Mouse (Mus musculus): ENCODE measurements around the gene Myo10. TPM values are rescaled to one million over a fixed set of nuclear protein-coding genes. Genes with fewer than 3 reads are reported as not detected.
A peak's percentile ranks its signal among the peaks of the same experiment; 100 is the strongest.

The Myo10 gene
- polyA plus RNA-seq, 1 experiment from 2014 or later = 40.5 TPM

- Histone ChIP-seq H3K27me3 (no peaks in the 10 kb centered on the region), H3K4me3 (replicated peaks) (no peak overlapping the region), H3K9me3 (replicated peaks) (no peaks in the 10 kb centered on the region), H3K36me3 (peaks cover 7% of the 10 kb centered on the region), H3K4me2 (no peak overlapping the region), H3K4me1 (peaks cover 13% of the 10 kb centered on the region), H3K9ac (no peak overlapping the region), H3K27ac (no peak overlapping the region)
- 92% methylated on average over 6 of the region's 6 CpGs for WGBS
- no peak for ATAC-seq (replicated peaks; ENCODE audit: low FRiP score)
These were observed 74.3 kb downstream of the Myo10 start for GRCm38 (mm10) chr15:25696660-25697059.

GRCm38 (mm10) chr15:25699032-25699557, 76.8 kb downstream of the Myo10 start:
- H3K27ac ChIP-seq = no peak overlapping the region
- no peak for ATAC-seq (replicated peaks; ENCODE audit: low FRiP score)
- H3K4me2 ChIP-seq = no peak overlapping the region
- H3K4me3 ChIP-seq (replicated peaks) = no peak overlapping the region
- WGBS = 63% methylated on average over 4 of the region's 4 CpGs
- H3K4me1 ChIP-seq = no peaks in the 10 kb centered on the region
- no peaks in the 10 kb centered on the region for H3K27me3 ChIP-seq
- H3K9me3 ChIP-seq (replicated peaks) = no peaks in the 10 kb centered on the region
- peaks cover 25% of the 10 kb centered on the region for H3K36me3 ChIP-seq
- no peak overlapping the region for H3K9ac ChIP-seq

- ATAC-seq (replicated peaks; ENCODE audit: low FRiP score) = no peak
- Histone ChIP-seq H3K4me2 (no peak overlapping the region), H3K4me1 (peaks cover 3% of the 10 kb centered on the region; the same call in 1 of the 2 replicates), H3K27me3 (no peaks in the 10 kb centered on the region), H3K4me3 (replicated peaks) (no peak overlapping the region), H3K27ac (no peak overlapping the region), H3K36me3 (peaks cover 45% of the 10 kb centered on the region), H3K9me3 (replicated peaks) (no peaks in the 10 kb centered on the region), H3K9ac (no peak overlapping the region)
- WGBS = 98% methylated on average over 5 of the region's 5 CpGs
These were observed 80.3 kb downstream of the Myo10 start for GRCm38 (mm10) chr15:25702602-25703001.

GRCm38 (mm10) chr15:25704809-25705585, 82.7 kb downstream of the Myo10 start:
- Histone ChIP-seq H3K4me3 (replicated peaks) (no peak overlapping the region), H3K27ac (no peak overlapping the region), H3K27me3 (no peaks in the 10 kb centered on the region), H3K9ac (no peak overlapping the region), H3K4me2 (no peak overlapping the region), H3K4me1 (peaks cover 3% of the 10 kb centered on the region; the same call in 1 of the 2 replicates), H3K9me3 (replicated peaks) (no peaks in the 10 kb centered on the region), H3K36me3 (peaks cover 45% of the 10 kb centered on the region)
- no peak for ATAC-seq (replicated peaks; ENCODE audit: low FRiP score)
- 82% methylated on average over 11 of the region's 11 CpGs for WGBS

- H3K27ac ChIP-seq = no peak overlapping the region
- H3K36me3 ChIP-seq = peaks cover 38% of the 10 kb centered on the region
- H3K9me3 ChIP-seq (replicated peaks) = no peaks in the 10 kb centered on the region
- ATAC-seq (replicated peaks; ENCODE audit: low FRiP score) = no peak
- H3K9ac ChIP-seq = no peak overlapping the region
- no peak overlapping the region for H3K4me2 ChIP-seq
- 63% methylated on average over 19 of the region's 19 CpGs for WGBS
- no peak overlapping the region for H3K4me3 ChIP-seq (replicated peaks)
- H3K4me1 ChIP-seq = peaks cover 3% of the 10 kb centered on the region; the same call in 1 of the 2 replicates
- no peaks in the 10 kb centered on the region for H3K27me3 ChIP-seq
These were observed 84.7 kb downstream of the Myo10 start for GRCm38 (mm10) chr15:25706874-25707554.

- Histone ChIP-seq H3K36me3 (peaks cover 29% of the 10 kb centered on the region), H3K4me2 (no peak overlapping the region), H3K9me3 (replicated peaks) (no peaks in the 10 kb centered on the region), H3K27me3 (no peaks in the 10 kb centered on the region), H3K27ac (no peak overlapping the region), H3K9ac (no peak overlapping the region), H3K4me1 (peaks cover 3% of the 10 kb centered on the region; the same call in 1 of the 2 replicates), H3K4me3 (replicated peaks) (no peak overlapping the region)
- WGBS = 84% methylated on average over 1 of the region's 1 CpGs
- ATAC-seq (replicated peaks; ENCODE audit: low FRiP score) = no peak
These were observed 85.6 kb downstream of the Myo10 start for GRCm38 (mm10) chr15:25707891-25708290.

GRCm38 (mm10) chr15:25710876-25711275, 88.6 kb downstream of the Myo10 start:
- WGBS = 86% methylated on average over 10 of the region's 10 CpGs
- Histone ChIP-seq H3K27ac (no peak overlapping the region), H3K27me3 (no peaks in the 10 kb centered on the region), H3K9me3 (replicated peaks) (no peaks in the 10 kb centered on the region), H3K4me1 (peaks cover 26% of the 10 kb centered on the region), H3K4me2 (no peak overlapping the region), H3K9ac (no peak overlapping the region), H3K4me3 (replicated peaks) (no peak overlapping the region), H3K36me3 (peaks cover 22% of the 10 kb centered on the region)
- no peak for ATAC-seq (replicated peaks; ENCODE audit: low FRiP score)

GRCm38 (mm10) chr15:25712877-25713276, 90.6 kb downstream of the Myo10 start:
- peaks cover 17% of the 10 kb centered on the region for H3K36me3 ChIP-seq
- ATAC-seq (replicated peaks; ENCODE audit: low FRiP score) = no peak
- WGBS = 77% methylated on average over 4 of the region's 4 CpGs
- no peak overlapping the region for H3K4me2 ChIP-seq
- no peak overlapping the region for H3K4me3 ChIP-seq (replicated peaks)
- H3K4me1 ChIP-seq = peaks cover 33% of the 10 kb centered on the region
- H3K27ac ChIP-seq = no peak overlapping the region
- no peaks in the 10 kb centered on the region for H3K9me3 ChIP-seq (replicated peaks)
- no peaks in the 10 kb centered on the region for H3K27me3 ChIP-seq
- H3K9ac ChIP-seq = no peak overlapping the region

GRCm38 (mm10) chr15:25713587-25714361, 91.4 kb downstream of the Myo10 start:
- Histone ChIP-seq H3K9me3 (replicated peaks) (no peaks in the 10 kb centered on the region), H3K27ac (no peak overlapping the region), H3K36me3 (peaks cover 17% of the 10 kb centered on the region), H3K4me3 (replicated peaks) (no peak overlapping the region), H3K27me3 (no peaks in the 10 kb centered on the region), H3K9ac (no peak overlapping the region), H3K4me1 (peaks cover 33% of the 10 kb centered on the region), H3K4me2 (no peak overlapping the region)
- ATAC-seq (replicated peaks; ENCODE audit: low FRiP score) = peak; percentile 46; the same call in 1 of the 2 replicates
- 69% methylated on average over 38 of the region's 38 CpGs for WGBS

- no peak overlapping the region for H3K4me2 ChIP-seq
- H3K27ac ChIP-seq = peak overlapping the region; percentile 27
- no peak overlapping the region for H3K4me3 ChIP-seq (replicated peaks)
- 80% methylated on average over 10 of the region's 10 CpGs for WGBS
- H3K4me1 ChIP-seq = peaks cover 33% of the 10 kb centered on the region
- H3K9ac ChIP-seq = no peak overlapping the region
- ATAC-seq (replicated peaks; ENCODE audit: low FRiP score) = no peak; the same call in 1 of the 2 replicates
- peaks cover 23% of the 10 kb centered on the region for H3K36me3 ChIP-seq
- H3K27me3 ChIP-seq = no peaks in the 10 kb centered on the region
- no peaks in the 10 kb centered on the region for H3K9me3 ChIP-seq (replicated peaks)
These were observed 93.1 kb downstream of the Myo10 start for GRCm38 (mm10) chr15:25715218-25715995.

GRCm38 (mm10) chr15:25715996-25716395, 93.7 kb downstream of the Myo10 start:
- no peaks in the 10 kb centered on the region for H3K27me3 ChIP-seq
- no peak overlapping the region for H3K9ac ChIP-seq
- H3K27ac ChIP-seq = no peak overlapping the region
- 78% methylated on average over 11 of the region's 11 CpGs for WGBS
- no peaks in the 10 kb centered on the region for H3K9me3 ChIP-seq (replicated peaks)
- H3K36me3 ChIP-seq = peaks cover 24% of the 10 kb centered on the region
- H3K4me2 ChIP-seq = no peak overlapping the region
- no peak overlapping the region for H3K4me3 ChIP-seq (replicated peaks)
- peaks cover 36% of the 10 kb centered on the region for H3K4me1 ChIP-seq
- no peak for ATAC-seq (replicated peaks; ENCODE audit: low FRiP score)
